ENCODE assay signal across 8 mouse cellular contexts in the genomic region with DNA sequence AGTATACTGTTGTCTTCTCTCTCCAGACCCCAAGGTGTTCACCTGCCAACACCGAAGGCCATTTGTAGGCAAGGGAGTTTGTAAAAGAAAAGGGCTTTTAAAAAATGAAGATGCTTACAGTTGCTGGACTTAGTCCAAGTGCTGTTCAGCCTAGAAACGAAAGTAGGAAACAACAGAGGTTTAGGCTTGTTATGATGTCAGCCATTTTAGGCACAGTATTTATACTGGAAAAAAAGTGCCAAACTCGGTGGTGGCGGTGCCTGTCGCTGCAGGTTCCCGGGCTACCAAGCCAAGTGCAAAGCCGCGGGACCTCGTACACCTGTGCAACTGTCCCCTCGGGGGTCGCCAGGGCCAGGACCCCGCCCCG. TPM values are rescaled to one million over a fixed set of nuclear protein-coding genes. Genes with fewer than 3 reads are reported as not detected.
DNase-seq lines count a peak whose midpoint lies in the region; ATAC-seq and TF ChIP-seq lines count a peak whose summit lies in the region.

No protein-coding gene starts in this region.

- no peaks in the 10 kb centered on the region for H3K27me3 ChIP-seq in heart, embryonic 11.5 days (ENCODE audit: control insufficient read depth, insufficient read depth, low read length)
- no peaks in the 10 kb centered on the region for H3K27me3 ChIP-seq in E14TG2a.4 (ENCODE audit: insufficient read depth, low read length)
- H3K27me3 ChIP-seq in intestine, postnatal 0 days (replicated peaks; ENCODE audit: control insufficient read depth, insufficient read depth, low read length) = no peaks in the 10 kb centered on the region
- no peaks in the 10 kb centered on the region for H3K27me3 ChIP-seq in midbrain, embryonic 12.5 days

- peak overlapping the region; percentile 69 for H3K4me2 ChIP-seq in heart, embryonic 11.5 days
- H3K4me2 ChIP-seq in intestine, postnatal 0 days (replicated peaks; ENCODE audit: low read depth) = peak overlapping the region; percentile 70
- H3K4me2 ChIP-seq in midbrain, embryonic 12.5 days (replicated peaks) = peak overlapping the region; percentile 62

- no peaks in the 10 kb centered on the region for H3K9me3 ChIP-seq in heart, embryonic 11.5 days (replicated peaks; ENCODE audit: control insufficient read depth, low read length)
- H3K9me3 ChIP-seq in E14TG2a.4 (ENCODE audit: low read length) = peaks cover 3% of the 10 kb centered on the region; the same call in 1 of the 2 replicates
- no peaks in the 10 kb centered on the region for H3K9me3 ChIP-seq in intestine, postnatal 0 days (ENCODE audit: control insufficient read depth)
- 0 out of 2 replicates have a peak, but pooled peaks cover 4% of the 10 kb centered on the region for H3K9me3 ChIP-seq in midbrain, embryonic 12.5 days

- ATAC-seq in heart, embryonic 11.5 days (replicated peaks; ENCODE audit: insufficient number of reproducible peaks, low FRiP score, low TSS enrichment) = no peak
- ATAC-seq in intestine, postnatal 0 days = peak; percentile 56
- ATAC-seq in midbrain, embryonic 12.5 days (ENCODE audit: low FRiP score, low read depth) = no peak

- WGBS in heart, embryonic 11.5 days (ENCODE audit: insufficient replicate concordance) = under 1% methylated on average over 13 of the region's 13 CpGs
- under 1% methylated on average over 13 of the region's 13 CpGs for WGBS in intestine, postnatal 0 days
- under 1% methylated on average over 13 of the region's 13 CpGs for WGBS in midbrain, embryonic 12.5 days

- no peak for TF ChIP-seq POLR2A in embryonic fibroblast, embryonic 13.5 days (IDR thresholded peaks at IDR 0.05; ENCODE audit: low read depth, low read length)

- no peaks in the 10 kb centered on the region for H3K36me3 ChIP-seq in heart, embryonic 11.5 days (ENCODE audit: control insufficient read depth, insufficient read depth, low read length)
- peaks cover 5% of the 10 kb centered on the region for H3K36me3 ChIP-seq in E14TG2a.4 (ENCODE audit: insufficient read depth, low read length)
- peaks cover 17% of the 10 kb centered on the region; the same call in 1 of the 2 replicates for H3K36me3 ChIP-seq in intestine, postnatal 0 days (ENCODE audit: control insufficient read depth, insufficient read depth)
- no peaks in the 10 kb centered on the region for H3K36me3 ChIP-seq in midbrain, embryonic 12.5 days

- DNase-seq in heart, adult 11 months = no peak
- no peak for DNase-seq in ovary, postnatal 10 days (ENCODE audit: low spot score)
- DNase-seq in urinary bladder, postnatal 4 days (ENCODE audit: low spot score in 2 of 2) = no peak

- H3K27ac ChIP-seq in heart, embryonic 11.5 days (ENCODE audit: low read depth, low read length) = peak overlapping the region; percentile 97
- H3K27ac ChIP-seq in embryonic fibroblast, embryonic 13.5 days (ENCODE audit: insufficient read depth, low read length) = peak overlapping the region; percentile 53
- H3K27ac ChIP-seq in intestine, postnatal 0 days (ENCODE audit: low read depth, low read length) = peak overlapping the region; percentile 99
- H3K27ac ChIP-seq in midbrain, embryonic 12.5 days (replicated peaks) = peak overlapping the region; percentile 92

- peaks cover 10% of the 10 kb centered on the region; the same call in 1 of the 2 replicates for H3K4me1 ChIP-seq in heart, embryonic 11.5 days (ENCODE audit: control insufficient read depth, insufficient read depth, low read length)
- peaks cover 62% of the 10 kb centered on the region for H3K4me1 ChIP-seq in E14TG2a.4 (replicated peaks; ENCODE audit: low read depth, low read length)
- peaks cover 8% of the 10 kb centered on the region for H3K4me1 ChIP-seq in embryonic fibroblast, embryonic 13.5 days (ENCODE audit: control insufficient read depth, insufficient read depth, low read length)
- H3K4me1 ChIP-seq in intestine, postnatal 0 days (replicated peaks; ENCODE audit: control insufficient read depth, insufficient read depth, low read length) = peaks cover 3% of the 10 kb centered on the region
- peaks cover 36% of the 10 kb centered on the region for H3K4me1 ChIP-seq in midbrain, embryonic 12.5 days

- peak overlapping the region; percentile 98 for H3K4me3 ChIP-seq in heart, embryonic 11.5 days (ENCODE audit: low read depth, low read length)
- H3K4me3 ChIP-seq in E14TG2a.4 (replicated peaks; ENCODE audit: low read length) = peak overlapping the region; percentile 92
- peak overlapping the region; percentile 85 for H3K4me3 ChIP-seq in embryonic fibroblast, embryonic 13.5 days (ENCODE audit: insufficient read depth, low read length)
- peak overlapping the region; percentile 97 for H3K4me3 ChIP-seq in intestine, postnatal 0 days (ENCODE audit: low read depth, low read length)
- peak overlapping the region; percentile 72 for H3K4me3 ChIP-seq in midbrain, embryonic 12.5 days

- no peak for TF ChIP-seq CTCF in E14TG2a.4 (conservative IDR thresholded peaks at IDR 0.05; ENCODE audit: low read length)
- TF ChIP-seq CTCF in embryonic fibroblast, embryonic 13.5 days (IDR thresholded peaks at IDR 0.05; ENCODE audit: borderline replicate concordance, insufficient read depth, low read length) = no peak
- TF ChIP-seq CTCF in intestine, postnatal 0 days (IDR thresholded peaks at IDR 0.05; ENCODE audit: low read depth) = no peak

- H3K9ac ChIP-seq in heart, embryonic 11.5 days (ENCODE audit: low read depth, low read length) = peak overlapping the region; percentile 99
- H3K9ac ChIP-seq in intestine, postnatal 0 days (ENCODE audit: low read depth, low read length) = peak overlapping the region; percentile 98
- peak overlapping the region; percentile 95 for H3K9ac ChIP-seq in midbrain, embryonic 12.5 days (replicated peaks)

RNA-seq across cellular contexts. Expression of gene Itm2b, which starts 0.6 kb away (rescaled TPM):
- 513 and 567 TPM in 2 replicates for polyA plus RNA-seq in heart, embryonic 11.5 days (2014; fragmentation: Nextera tagmentation; extraction: Ambion mirVana)
- 570 and 658 TPM in 2 replicates for polyA plus RNA-seq in embryonic fibroblast, embryonic 13.5 days (2011; ENCODE audit: insufficient read length, low read depth, missing spikeins)
- 1,587 and 1,596 TPM in 2 replicates for polyA plus RNA-seq in intestine, postnatal 0 days (2015; fragmentation: Nextera tagmentation; extraction: Ambion mirVana)
- 326 and 367 TPM in 2 replicates for polyA plus RNA-seq in midbrain, embryonic 12.5 days (2016; fragmentation: Nextera tagmentation; extraction: Ambion mirVana)

RNA-seq across cellular contexts. Expression of gene Rb1, which starts 58.9 kb away (rescaled TPM):
- 15.6 and 18.1 TPM in 2 replicates for polyA plus RNA-seq in heart, embryonic 11.5 days (2014; fragmentation: Nextera tagmentation; extraction: Ambion mirVana)
- 16.0 and 21.0 TPM in 2 replicates for polyA plus RNA-seq in embryonic fibroblast, embryonic 13.5 days (2011; ENCODE audit: insufficient read length, low read depth, missing spikeins)
- polyA plus RNA-seq in intestine, postnatal 0 days (2015; fragmentation: Nextera tagmentation; extraction: Ambion mirVana) = 14.1 and 15.1 TPM in 2 replicates
- polyA plus RNA-seq in midbrain, embryonic 12.5 days (2016; fragmentation: Nextera tagmentation; extraction: Ambion mirVana) = 34.0 and 34.6 TPM in 2 replicates
